Mouse (Mus musculus) megakaryocyte, embryonic 14.5 days (primary cell): ENCODE data around the gene Sh3bgrl2. TPM values are rescaled to one million over a fixed set of nuclear protein-coding genes. Genes with fewer than 3 reads are reported as not detected.

Source experiments
- H3K27me3 ChIP-seq: replicated peaks from 2 replicates; pipeline ENCODE3; 2012; ENCODE audit warnings: inconsistent platforms
- H3K36me3 ChIP-seq: replicated peaks from 2 replicates; pipeline ENCODE3; 2012; ENCODE audit warnings: low read length, inconsistent platforms, mixed read lengths
- H3K4me1 ChIP-seq: 2 replicates; pipeline ENCODE4 v1.6.1; 2012; ENCODE audit warnings: inconsistent platforms
- H3K4me3 ChIP-seq: replicated peaks from 2 replicates; pipeline ENCODE3; 2012; ENCODE audit warnings: moderate library complexity, mild to moderate bottlenecking, inconsistent platforms
- H3K9me3 ChIP-seq: 2 replicates; pipeline ENCODE4 v1.6.1; 2012; ENCODE audit warnings: inconsistent platforms
- FLI1 ChIP-seq: IDR thresholded peaks from 2 replicates; pipeline ENCODE4 v1.6.1; 2012; ENCODE audit warnings: low read length, inconsistent platforms, mixed read lengths
- GATA1 ChIP-seq: IDR thresholded peaks from 3 replicates; pipeline ENCODE4 v1.6.1; 2012; ENCODE audit warnings: mixed read lengths, low read length, inconsistent platforms, borderline replicate concordance
- polyA plus RNA-seq: library from polyadenylated mRNA; stranded (reverse); fragments of >175 nt; gene quantifications from 2 replicates; pipeline ENCODE4 v1.2.3, GENCODE M21; 2012; ENCODE audit warnings: low replicate concordance; ENCODE audit not compliant: insufficient read depth

Sh3bgrl2 gene
- polyA plus RNA-seq, 1 experiment, result 3.8 TPM

- Histone ChIP-seq H3K36me3 (no peaks in the 10 kb centered on the region), H3K27me3 (no peaks in the 10 kb centered on the region), H3K4me1 (no peaks in the 10 kb centered on the region), H3K4me3 (no peak overlapping the region), H3K9me3 (no peaks in the 10 kb centered on the region)
- TF ChIP-seq FLI1, result no peak
- no peak for TF ChIP-seq GATA1
Measured at GRCm38 (mm10) chr9:83643833-83644232, 95.7 kb downstream of the Sh3bgrl2 start.

GRCm38 (mm10) chr9:83646215-83646614 lies 98.1 kb downstream of the Sh3bgrl2 start:
- no peak for TF ChIP-seq GATA1
- no peak for TF ChIP-seq FLI1
- Histone ChIP-seq H3K4me1 (no peaks in the 10 kb centered on the region), H3K27me3 (no peaks in the 10 kb centered on the region), H3K4me3 (no peak overlapping the region), H3K9me3 (no peaks in the 10 kb centered on the region), H3K36me3 (no peaks in the 10 kb centered on the region)

- TF ChIP-seq GATA1, result no peak
- no peak for TF ChIP-seq FLI1
- H3K4me3 ChIP-seq, result no peak overlapping the region
Measured at GRCm38 (mm10) chr9:83646691-83647090, 98.6 kb downstream of the Sh3bgrl2 start.

GRCm38 (mm10) chr9:83647919-83648705 lies 100.0 kb downstream of the Sh3bgrl2 start:
- TF ChIP-seq GATA1 (no peak), FLI1 (no peak)
- Histone ChIP-seq H3K4me3 (no peak overlapping the region), H3K9me3 (no peaks in the 10 kb centered on the region), H3K36me3 (no peaks in the 10 kb centered on the region), H3K4me1 (no peaks in the 10 kb centered on the region), H3K27me3 (no peaks in the 10 kb centered on the region)

More at GRCm38 (mm10) chr9:83646691-83647090, 98.6 kb downstream of the Sh3bgrl2 start:
- no peaks in the 10 kb centered on the region for H3K27me3 ChIP-seq
- H3K4me1 ChIP-seq, result no peaks in the 10 kb centered on the region
- no peaks in the 10 kb centered on the region for H3K36me3 ChIP-seq
- no peaks in the 10 kb centered on the region for H3K9me3 ChIP-seq

- no peak for TF ChIP-seq GATA1
- TF ChIP-seq FLI1, result no peak
- no peaks in the 10 kb centered on the region for H3K4me1 ChIP-seq
- H3K27me3 ChIP-seq, result no peaks in the 10 kb centered on the region
- H3K36me3 ChIP-seq, result no peaks in the 10 kb centered on the region
- no peak overlapping the region for H3K4me3 ChIP-seq
- H3K9me3 ChIP-seq, result no peaks in the 10 kb centered on the region
Measured at GRCm38 (mm10) chr9:83648733-83649132, 100.6 kb downstream of the Sh3bgrl2 start.

- no peak overlapping the region for H3K4me3 ChIP-seq
- H3K4me1 ChIP-seq, result no peaks in the 10 kb centered on the region
- no peaks in the 10 kb centered on the region for H3K27me3 ChIP-seq
- H3K36me3 ChIP-seq, result no peaks in the 10 kb centered on the region
- TF ChIP-seq GATA1, result no peak
- no peak for TF ChIP-seq FLI1
- peaks cover 2% of the 10 kb centered on the region; the same call in 1 of the 2 replicates for H3K9me3 ChIP-seq
Measured at GRCm38 (mm10) chr9:83652015-83652414, 103.9 kb downstream of the Sh3bgrl2 start.

DNA sequence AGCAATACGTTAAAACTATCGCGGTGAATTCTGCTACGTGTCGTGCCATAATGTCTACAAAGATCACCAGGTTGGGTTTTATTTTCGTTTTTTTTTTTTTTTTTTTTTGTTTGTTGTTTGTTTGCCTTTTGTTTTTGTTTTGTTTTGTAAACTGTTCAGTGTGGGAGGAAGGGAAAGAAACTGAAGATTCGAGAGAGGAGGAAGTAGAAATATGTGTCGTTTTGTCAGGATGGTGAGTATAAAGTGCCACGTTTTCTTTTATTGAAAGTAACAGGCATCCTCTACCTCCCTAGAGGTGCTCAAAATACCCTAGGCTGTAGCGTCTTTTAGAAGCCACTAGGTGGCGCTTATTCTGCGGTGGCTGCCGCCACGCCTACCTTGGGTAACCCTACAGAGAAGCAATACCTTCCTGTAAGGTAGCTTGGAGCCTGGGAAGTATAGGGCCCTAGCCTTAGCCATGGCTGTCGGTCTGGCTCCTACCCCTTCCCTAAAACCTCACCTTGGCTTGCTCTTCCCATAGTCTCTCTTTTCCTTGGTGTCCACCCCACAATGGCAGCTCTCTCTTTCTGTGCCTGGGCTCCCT lies 104.6 kb downstream of the Sh3bgrl2 start:
- H3K27me3 ChIP-seq, result no peaks in the 10 kb centered on the region
- H3K9me3 ChIP-seq, result peaks cover 2% of the 10 kb centered on the region; the same call in 1 of the 2 replicates
- no peaks in the 10 kb centered on the region for H3K36me3 ChIP-seq
- H3K4me1 ChIP-seq, result no peaks in the 10 kb centered on the region
- H3K4me3 ChIP-seq, result no peak overlapping the region
- TF ChIP-seq GATA1 (no peak), FLI1 (no peak)

GRCm38 (mm10) chr9:83654601-83655000 lies 106.5 kb downstream of the Sh3bgrl2 start:
- TF ChIP-seq GATA1, result no peak
- TF ChIP-seq FLI1, result no peak
- H3K9me3 ChIP-seq, result peaks cover 2% of the 10 kb centered on the region; the same call in 1 of the 2 replicates

DNA sequence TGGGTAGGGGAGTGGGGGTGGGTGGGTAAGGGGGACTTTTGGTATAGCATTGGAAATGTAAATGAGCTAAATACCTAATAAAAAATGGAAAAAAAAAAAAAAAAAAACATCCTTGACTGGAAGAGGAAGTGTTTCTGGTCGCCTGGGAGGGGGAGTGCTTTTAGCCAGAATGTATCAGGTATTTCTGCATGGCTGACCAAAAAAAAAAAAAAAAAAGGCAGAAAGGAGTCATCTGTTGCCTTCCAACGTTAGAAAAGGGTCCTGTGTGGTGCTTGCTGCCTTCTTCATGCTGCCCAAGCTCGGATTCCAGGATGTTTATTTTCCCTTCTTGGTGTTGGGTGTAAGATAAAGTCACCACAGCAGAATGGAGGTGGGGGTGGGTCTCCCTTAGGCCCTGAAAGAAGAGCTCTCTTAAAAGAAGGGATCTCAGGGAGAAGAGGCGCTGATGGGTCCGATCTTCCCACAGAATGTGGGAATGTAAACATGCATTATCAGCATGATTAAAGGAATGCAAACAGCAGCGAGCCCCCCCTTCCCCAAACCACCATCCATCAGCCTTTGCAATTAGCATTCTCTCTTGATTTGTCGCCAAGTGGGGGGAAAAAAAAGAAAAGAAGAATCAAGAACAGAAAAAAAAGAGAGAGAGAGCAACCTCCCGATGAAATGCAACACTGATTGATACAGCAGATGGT lies 109.0 kb downstream of the Sh3bgrl2 start:
- no peak for TF ChIP-seq FLI1
- no peaks in the 10 kb centered on the region for H3K36me3 ChIP-seq
- no peaks in the 10 kb centered on the region for H3K27me3 ChIP-seq
- H3K9me3 ChIP-seq, result peaks cover 9% of the 10 kb centered on the region
- H3K4me1 ChIP-seq, result no peaks in the 10 kb centered on the region
- H3K4me3 ChIP-seq, result no peak overlapping the region

More at GRCm38 (mm10) chr9:83654601-83655000, 106.5 kb downstream of the Sh3bgrl2 start:
- Histone ChIP-seq H3K27me3 (no peaks in the 10 kb centered on the region), H3K4me1 (no peaks in the 10 kb centered on the region), H3K4me3 (no peak overlapping the region), H3K36me3 (no peaks in the 10 kb centered on the region)

DNA sequence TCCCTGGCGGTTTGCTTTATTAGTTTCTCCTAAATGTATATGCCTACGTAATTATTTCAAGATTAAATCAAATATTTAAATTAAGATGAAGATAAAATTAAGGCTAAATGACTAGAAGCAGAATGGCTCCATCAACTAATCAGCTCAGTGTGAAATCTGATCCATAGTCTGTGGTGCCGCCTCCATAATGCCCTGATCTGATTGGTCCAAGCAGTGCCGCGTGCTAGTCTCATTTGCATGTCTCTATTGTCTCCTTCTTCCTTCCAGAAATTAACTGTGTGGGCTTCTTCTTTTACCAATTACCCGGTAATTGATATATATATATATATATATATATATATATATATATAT lies 109.5 kb downstream of the Sh3bgrl2 start:
- TF ChIP-seq FLI1, result no peak
- H3K4me1 ChIP-seq, result no peaks in the 10 kb centered on the region

More for the DNA sequence above, 109.5 kb downstream of the Sh3bgrl2 start:
- H3K4me3 ChIP-seq, result no peak overlapping the region
- peaks cover 9% of the 10 kb centered on the region for H3K9me3 ChIP-seq
- no peaks in the 10 kb centered on the region for H3K36me3 ChIP-seq
- H3K27me3 ChIP-seq, result no peaks in the 10 kb centered on the region
